Mouse (Mus musculus) small intestine, adult 2 months (tissue): Measurements from ENCODE around the gene Unc50. TPM values are rescaled to one million over a fixed set of nuclear protein-coding genes. Genes with fewer than 3 reads are reported as not detected.

Experiments
- H3K27ac ChIP-seq: fragments of 200-500 bp; 2 replicates; pipeline ENCODE4 v1.5.1; 2012; ENCODE audit warnings: low read depth, low read length, control low read depth, inconsistent platforms; ENCODE audit not compliant: insufficient read depth
- H3K27me3 ChIP-seq: fragments of 200-500 bp; 2 replicates; pipeline ENCODE4 v1.6.1; 2012; ENCODE audit warnings: mild to moderate bottlenecking, moderate library complexity, low read length, inconsistent platforms; ENCODE audit not compliant: control insufficient read depth, insufficient read depth
- H3K36me3 ChIP-seq: fragments of 200-500 bp; 2 replicates; pipeline ENCODE4 v1.6.1; 2012; ENCODE audit warnings: mild to moderate bottlenecking, low read length, control low read depth, inconsistent platforms; ENCODE audit not compliant: control insufficient read depth, insufficient read depth
- H3K4me1 ChIP-seq: fragments of 200-500 bp; 2 replicates; pipeline ENCODE4 v1.6.1; 2012; ENCODE audit warnings: low read length, inconsistent platforms, mixed read lengths; ENCODE audit not compliant: control insufficient read depth, insufficient read depth, insufficient read length
- H3K4me3 ChIP-seq: fragments of 200-500 bp; 2 replicates; pipeline ENCODE4 v1.5.1; 2012; ENCODE audit warnings: low read depth, mild to moderate bottlenecking, control low read depth, inconsistent platforms, low read length, moderate library complexity
- CTCF ChIP-seq: fragments of 200-500 bp; IDR thresholded peaks from 2 replicates; pipeline ENCODE4 v1.5.1; 2012; ENCODE audit warnings: low read depth, mild to moderate bottlenecking, control low read depth, inconsistent platforms, low read length, moderate library complexity, mixed read lengths; ENCODE audit not compliant: insufficient replicate concordance, insufficient read length; ENCODE audit errors: extremely low read depth
- POLR2A ChIP-seq: fragments of 200-500 bp; IDR thresholded peaks from 2 replicates; pipeline ENCODE4 v1.6.1; 2012; ENCODE audit warnings: low read depth, mild to moderate bottlenecking, control low read depth, inconsistent platforms, low read length, moderate library complexity
- WGBS: fragments of 180-500 bp; shearing (Covaris S2); methylation state at CpG from one replicate; pipeline ENCODE4 v1.1.7; 2018; 5-methylcytosine and 5-hydroxymethylcytosine counted together
- polyA plus RNA-seq: library from polyadenylated mRNA; depleted of rRNA; stranded (reverse); fragments of >200 nt; gene quantifications from 2 replicates; pipeline ENCODE4 v1.2.3, GENCODE M21; 2012

Unc50 gene
- polyA plus RNA-seq, 1 experiment = 36.6 TPM

- no peak overlapping the region for H3K4me3 ChIP-seq
- TF ChIP-seq CTCF (no peak), POLR2A (no peak)
- no peaks in the 10 kb centered on the region for H3K27me3 ChIP-seq
- 88% methylated on average over 8 of the region's 8 CpGs for WGBS
- H3K36me3 ChIP-seq = peaks cover 53% of the 10 kb centered on the region
- no peak overlapping the region for H3K27ac ChIP-seq
- no peaks in the 10 kb centered on the region for H3K4me1 ChIP-seq
Measured at GRCm38 (mm10) chr1:37399734-37400133, 30.2 kb upstream of the Unc50 start.

- H3K4me3 ChIP-seq = no peak overlapping the region
- TF ChIP-seq CTCF (peak; percentile 81; the same call in 1 of the 2 replicates), POLR2A (no peak)
- H3K4me1 ChIP-seq = peaks cover 3% of the 10 kb centered on the region; the same call in 1 of the 2 replicates
- H3K27ac ChIP-seq = no peak overlapping the region
- WGBS = 64% methylated on average over 4 of the region's 4 CpGs
- H3K27me3 ChIP-seq = no peaks in the 10 kb centered on the region
- peaks cover 52% of the 10 kb centered on the region for H3K36me3 ChIP-seq
Measured at GRCm38 (mm10) chr1:37401687-37402086, 28.3 kb upstream of the Unc50 start.

- Histone ChIP-seq H3K4me1 (peaks cover 5% of the 10 kb centered on the region; the same call in 1 of the 2 replicates), H3K36me3 (peaks cover 41% of the 10 kb centered on the region), H3K27me3 (no peaks in the 10 kb centered on the region), H3K4me3 (no peak overlapping the region), H3K27ac (no peak overlapping the region)
- WGBS = 90% methylated on average over 2 of the region's 2 CpGs
- TF ChIP-seq POLR2A = no peak
- no peak for TF ChIP-seq CTCF
Measured at GRCm38 (mm10) chr1:37405137-37405536, 24.8 kb upstream of the Unc50 start.

GRCm38 (mm10) chr1:37407228-37407627 lies 22.7 kb upstream of the Unc50 start:
- WGBS = 87% methylated on average over 8 of the region's 8 CpGs
- TF ChIP-seq CTCF (no peak), POLR2A (no peak)
- Histone ChIP-seq H3K27me3 (no peaks in the 10 kb centered on the region), H3K4me1 (peaks cover 5% of the 10 kb centered on the region; the same call in 1 of the 2 replicates), H3K4me3 (no peak overlapping the region), H3K27ac (no peak overlapping the region), H3K36me3 (peaks cover 38% of the 10 kb centered on the region)

DNA sequence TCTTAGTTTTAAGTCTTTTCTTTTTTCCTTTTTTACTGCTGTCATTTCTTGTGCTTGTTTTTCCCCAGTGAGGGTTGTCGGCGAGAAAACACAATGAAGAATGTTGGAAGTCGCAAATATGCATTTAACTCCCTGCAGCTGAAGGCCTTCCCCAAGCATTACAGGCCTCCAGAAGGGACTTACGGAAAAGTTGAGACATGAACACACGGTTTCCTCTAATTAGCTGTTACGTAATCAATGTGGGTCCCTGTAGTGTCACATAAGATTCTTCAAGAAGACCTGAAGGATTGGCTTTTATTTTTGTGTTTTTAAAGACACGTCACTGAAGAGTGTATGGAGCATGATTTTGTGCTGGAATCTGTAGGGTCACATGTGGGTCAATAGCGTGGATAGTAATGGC lies 21.9 kb upstream of the Unc50 start:
- H3K27me3 ChIP-seq = no peaks in the 10 kb centered on the region
- H3K4me1 ChIP-seq = peaks cover 5% of the 10 kb centered on the region; the same call in 1 of the 2 replicates
- TF ChIP-seq CTCF (no peak), POLR2A (no peak)
- WGBS = 89% methylated on average over 8 of the region's 8 CpGs
- no peak overlapping the region for H3K4me3 ChIP-seq
- no peak overlapping the region for H3K27ac ChIP-seq
- H3K36me3 ChIP-seq = peaks cover 33% of the 10 kb centered on the region

DNA sequence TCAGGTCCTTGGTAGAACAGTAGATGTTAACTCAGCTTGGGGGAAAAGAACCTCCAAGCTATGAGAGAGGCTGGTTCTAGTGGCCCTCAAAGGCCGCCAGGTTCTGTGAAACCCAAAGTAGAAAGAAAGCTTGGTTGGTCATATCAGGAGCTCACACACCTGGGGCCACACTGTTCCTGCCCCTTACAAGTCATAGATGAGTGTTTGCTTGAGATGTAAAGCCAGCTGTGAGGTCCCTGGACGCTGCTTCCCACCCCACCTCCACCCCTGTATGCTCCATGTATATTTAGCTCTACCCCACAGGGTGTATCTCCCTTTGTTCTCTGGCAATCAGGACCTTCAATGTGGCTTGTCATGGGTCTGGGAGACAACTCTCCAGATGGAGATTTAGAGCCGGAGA lies 21.3 kb upstream of the Unc50 start:
- TF ChIP-seq POLR2A (no peak), CTCF (no peak)
- no peak overlapping the region for H3K4me3 ChIP-seq
- H3K27me3 ChIP-seq = no peaks in the 10 kb centered on the region
- H3K4me1 ChIP-seq = peaks cover 5% of the 10 kb centered on the region; the same call in 1 of the 2 replicates
- peaks cover 32% of the 10 kb centered on the region for H3K36me3 ChIP-seq
- H3K27ac ChIP-seq = no peak overlapping the region
- WGBS = 87% methylated on average over 3 of the region's 3 CpGs

DNA sequence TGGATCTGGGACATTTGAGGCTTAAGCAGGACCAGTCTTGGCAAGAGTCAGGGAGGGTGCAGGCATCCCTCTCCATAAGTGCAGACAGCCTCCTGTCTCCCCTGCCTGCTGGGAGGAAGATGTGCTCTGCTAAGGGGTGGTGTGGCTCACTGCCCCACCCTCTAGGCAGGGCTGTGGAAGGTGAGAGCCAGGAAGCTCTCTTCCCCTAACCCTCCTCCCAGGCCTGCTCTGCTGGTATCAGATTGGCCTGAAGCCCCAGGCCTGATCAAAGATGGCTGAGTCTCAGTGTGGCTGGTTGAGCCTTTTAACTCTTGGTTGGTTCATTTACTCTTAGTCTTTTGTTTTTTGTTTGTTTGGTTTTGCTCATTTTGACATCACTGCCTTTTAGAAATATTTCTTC lies 20.3 kb upstream of the Unc50 start:
- no peak for TF ChIP-seq CTCF
- TF ChIP-seq POLR2A = no peak
- Histone ChIP-seq H3K4me1 (peaks cover 5% of the 10 kb centered on the region; the same call in 1 of the 2 replicates), H3K27ac (no peak overlapping the region), H3K4me3 (no peak overlapping the region), H3K27me3 (no peaks in the 10 kb centered on the region), H3K36me3 (peaks cover 30% of the 10 kb centered on the region)

GRCm38 (mm10) chr1:37415394-37415793 lies 14.5 kb upstream of the Unc50 start:
- Histone ChIP-seq H3K27me3 (no peaks in the 10 kb centered on the region), H3K4me1 (no peaks in the 10 kb centered on the region; the same call in 1 of the 2 replicates), H3K4me3 (no peak overlapping the region), H3K27ac (no peak overlapping the region), H3K36me3 (peaks cover 29% of the 10 kb centered on the region)
- TF ChIP-seq CTCF (no peak), POLR2A (no peak)
- 67% methylated on average over 1 of the region's 1 CpGs for WGBS
